Mouse (Mus musculus): ENCODE measurements around the gene Wrnip1. TPM values are rescaled to one million over a fixed set of nuclear protein-coding genes. Genes with fewer than 3 reads are reported as not detected.

The Wrnip1 gene
- polyA plus RNA-seq, 1 experiment from 2014 or later: 21.2 TPM

GRCm38 (mm10) chr13:32833237-32833636, 31.4 kb downstream of the Wrnip1 start:
- WGBS: 44% methylated on average over 6 of the region's 6 CpGs
- Histone ChIP-seq H3K9ac (no peak overlapping the region), H3K27ac (no peak overlapping the region), H3K4me2 (no peak overlapping the region), H3K36me3 (no peaks in the 10 kb centered on the region), H3K4me1 (no peaks in the 10 kb centered on the region), H3K9me3 (no peaks in the 10 kb centered on the region), H3K4me3 (no peak overlapping the region), H3K27me3 (no peaks in the 10 kb centered on the region)
- no peak for ATAC-seq (ENCODE audit: insufficient number of reproducible peaks, insufficient read depth, low FRiP score, low TSS enrichment, low read depth)

DNA sequence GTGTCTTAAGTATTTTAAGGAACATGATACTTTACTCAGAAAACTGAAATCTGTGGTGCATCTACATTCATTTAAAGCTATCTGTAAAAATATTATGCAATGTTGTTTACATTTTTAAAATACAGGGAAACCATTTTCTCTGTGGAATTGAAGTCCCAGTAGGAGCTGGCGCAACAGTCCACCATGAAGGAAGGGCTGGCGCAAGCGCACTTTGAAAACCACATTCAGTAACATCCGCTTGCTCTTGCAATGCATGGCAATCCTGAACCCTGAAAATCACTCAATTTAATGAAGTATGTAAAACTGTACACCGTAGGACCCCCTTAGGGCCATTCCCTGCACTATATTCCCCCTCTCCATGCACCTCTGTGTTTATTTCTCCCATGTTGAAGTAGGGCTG, 32.7 kb downstream of the Wrnip1 start:
- no peak for ATAC-seq (ENCODE audit: insufficient number of reproducible peaks, insufficient read depth, low FRiP score, low TSS enrichment, low read depth)
- Histone ChIP-seq H3K9ac (no peak overlapping the region), H3K9me3 (no peaks in the 10 kb centered on the region), H3K4me1 (no peaks in the 10 kb centered on the region), H3K4me3 (no peak overlapping the region), H3K36me3 (no peaks in the 10 kb centered on the region), H3K27me3 (no peaks in the 10 kb centered on the region), H3K27ac (no peak overlapping the region), H3K4me2 (no peak overlapping the region)
- WGBS: 89% methylated on average over 5 of the region's 5 CpGs

- H3K9ac ChIP-seq: no peak overlapping the region
- H3K4me2 ChIP-seq: no peak overlapping the region
- H3K4me3 ChIP-seq: no peak overlapping the region
- H3K27ac ChIP-seq: no peak overlapping the region
- WGBS: 47% methylated on average over 1 of the region's 1 CpGs
- H3K4me1 ChIP-seq: no peaks in the 10 kb centered on the region
- no peak for ATAC-seq (ENCODE audit: insufficient number of reproducible peaks, insufficient read depth, low FRiP score, low TSS enrichment, low read depth)
- H3K27me3 ChIP-seq: no peaks in the 10 kb centered on the region
- no peaks in the 10 kb centered on the region for H3K36me3 ChIP-seq
- no peaks in the 10 kb centered on the region for H3K9me3 ChIP-seq
These were observed 37.5 kb downstream of the Wrnip1 start for GRCm38 (mm10) chr13:32839314-32839713.

DNA sequence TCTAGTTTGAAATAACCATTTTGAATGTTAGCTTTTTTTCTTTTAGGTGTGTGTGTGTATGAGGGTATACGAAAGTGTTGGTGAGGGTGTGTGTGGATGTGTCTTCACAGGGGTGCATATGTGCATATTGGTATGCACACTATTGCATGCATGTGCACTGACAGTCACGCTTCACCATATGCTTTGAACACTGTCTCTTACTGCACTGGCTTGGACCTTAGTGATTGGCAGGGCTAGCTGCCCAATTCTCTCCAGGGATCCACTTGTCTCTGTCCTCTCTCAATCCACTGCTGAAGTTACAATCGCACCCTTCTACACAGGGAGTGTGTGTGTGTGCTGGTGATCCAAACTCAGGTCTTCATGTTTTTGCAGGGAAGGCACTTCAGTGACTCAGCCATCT, 39.5 kb downstream of the Wrnip1 start:
- ATAC-seq (ENCODE audit: insufficient number of reproducible peaks, insufficient read depth, low FRiP score, low TSS enrichment, low read depth): no peak
- 88% methylated on average over 3 of the region's 3 CpGs for WGBS

DNA sequence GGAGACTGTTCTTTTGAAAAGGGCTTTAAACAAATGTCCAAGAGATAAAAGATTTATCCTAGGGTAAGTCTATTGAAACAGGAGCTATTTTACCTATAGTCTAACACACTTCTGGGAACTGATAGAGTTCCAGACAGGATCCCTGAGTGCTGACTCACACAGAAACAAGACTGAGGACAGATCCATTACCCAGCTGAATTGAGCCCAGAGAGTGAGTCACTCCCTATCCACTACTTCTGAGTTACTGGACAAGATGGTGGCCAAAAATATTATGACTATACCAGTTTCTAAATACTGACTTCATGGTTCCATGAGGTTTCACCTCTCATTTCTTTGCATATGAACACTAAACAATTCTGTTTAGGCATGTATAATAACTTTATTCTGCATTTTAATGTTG, 44.4 kb downstream of the Wrnip1 start:
- no peak overlapping the region for H3K4me2 ChIP-seq
- no peak for ATAC-seq (ENCODE audit: insufficient number of reproducible peaks, insufficient read depth, low FRiP score, low TSS enrichment, low read depth)
- H3K36me3 ChIP-seq: no peaks in the 10 kb centered on the region
- H3K9me3 ChIP-seq: no peaks in the 10 kb centered on the region
- no peaks in the 10 kb centered on the region for H3K27me3 ChIP-seq
- no peak overlapping the region for H3K4me3 ChIP-seq
- H3K27ac ChIP-seq: no peak overlapping the region
- H3K9ac ChIP-seq: no peak overlapping the region
- peaks cover 6% of the 10 kb centered on the region for H3K4me1 ChIP-seq

More for the DNA sequence above, 39.5 kb downstream of the Wrnip1 start:
- Histone ChIP-seq H3K9me3 (no peaks in the 10 kb centered on the region), H3K27me3 (no peaks in the 10 kb centered on the region), H3K4me1 (no peaks in the 10 kb centered on the region), H3K4me3 (no peak overlapping the region), H3K9ac (no peak overlapping the region), H3K27ac (no peak overlapping the region), H3K4me2 (no peak overlapping the region), H3K36me3 (no peaks in the 10 kb centered on the region)

DNA sequence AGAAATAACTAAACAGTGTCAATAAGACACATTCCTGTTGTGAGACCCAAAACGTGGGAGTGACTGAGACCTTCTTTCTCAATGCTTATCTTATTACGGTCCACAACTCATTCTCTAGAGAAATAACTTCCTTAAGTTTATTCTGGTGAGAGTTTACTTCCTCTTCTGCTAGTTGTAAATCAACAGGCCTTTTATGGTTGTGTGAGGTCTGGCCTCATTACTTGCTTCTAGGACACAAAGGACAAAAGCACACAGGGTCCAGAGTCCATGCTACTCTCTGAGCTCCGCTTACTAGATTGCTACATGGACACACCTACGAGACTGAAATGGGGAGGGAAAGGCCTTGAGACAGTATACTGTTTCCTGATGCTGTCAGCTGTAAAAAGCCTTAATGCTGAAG, 47.3 kb downstream of the Wrnip1 start:
- Histone ChIP-seq H3K4me2 (no peak overlapping the region), H3K9ac (no peak overlapping the region), H3K4me1 (peaks cover 6% of the 10 kb centered on the region), H3K9me3 (no peaks in the 10 kb centered on the region), H3K36me3 (no peaks in the 10 kb centered on the region), H3K4me3 (no peak overlapping the region), H3K27ac (no peak overlapping the region), H3K27me3 (no peaks in the 10 kb centered on the region)
- 72% methylated on average over 4 of the region's 4 CpGs for WGBS
- no peak for ATAC-seq (ENCODE audit: insufficient number of reproducible peaks, insufficient read depth, low FRiP score, low TSS enrichment, low read depth)

- peaks cover 6% of the 10 kb centered on the region for H3K4me1 ChIP-seq
- H3K4me3 ChIP-seq: no peak overlapping the region
- no peaks in the 10 kb centered on the region for H3K27me3 ChIP-seq
- ATAC-seq (ENCODE audit: insufficient number of reproducible peaks, insufficient read depth, low FRiP score, low TSS enrichment, low read depth): no peak
- no peak overlapping the region for H3K27ac ChIP-seq
- no peaks in the 10 kb centered on the region for H3K9me3 ChIP-seq
- no peak overlapping the region for H3K4me2 ChIP-seq
- H3K36me3 ChIP-seq: no peaks in the 10 kb centered on the region
- H3K9ac ChIP-seq: no peak overlapping the region
These were observed 47.8 kb downstream of the Wrnip1 start for GRCm38 (mm10) chr13:32849531-32850123.

GRCm38 (mm10) chr13:32850156-32850555, 48.3 kb downstream of the Wrnip1 start:
- Histone ChIP-seq H3K4me1 (peaks cover 6% of the 10 kb centered on the region), H3K27ac (no peak overlapping the region), H3K4me3 (no peak overlapping the region), H3K4me2 (no peak overlapping the region), H3K9me3 (no peaks in the 10 kb centered on the region), H3K27me3 (no peaks in the 10 kb centered on the region), H3K9ac (no peak overlapping the region), H3K36me3 (no peaks in the 10 kb centered on the region)
- ATAC-seq (ENCODE audit: insufficient number of reproducible peaks, insufficient read depth, low FRiP score, low TSS enrichment, low read depth): no peak
- 82% methylated on average over 1 of the region's 1 CpGs for WGBS

- WGBS: 50% methylated on average over 10 of the region's 10 CpGs
- H3K4me1 ChIP-seq: peaks cover 6% of the 10 kb centered on the region
- no peak within 1 kb of the TSS for H3K9ac ChIP-seq
- H3K36me3 ChIP-seq: no peaks in the 10 kb centered on the region
- H3K27ac ChIP-seq: no peak within 1 kb of the TSS
- H3K4me3 ChIP-seq: no peak within 1 kb of the TSS
- H3K27me3 ChIP-seq: no peaks in the 10 kb centered on the region
- H3K4me2 ChIP-seq: no peak within 1 kb of the TSS
- no peak for ATAC-seq (ENCODE audit: insufficient number of reproducible peaks, insufficient read depth, low FRiP score, low TSS enrichment, low read depth)
- no peaks in the 10 kb centered on the region for H3K9me3 ChIP-seq
These were observed 49.0 kb downstream of the Wrnip1 start, which contains the start of gene Serpinb1a for GRCm38 (mm10) chr13:32850668-32851404. Gene Serpinb1a, minus strand, starts transcription at chr13:32851185.

GRCm38 (mm10) chr13:32851967-32852366, 50.1 kb downstream of the Wrnip1 start:
- H3K36me3 ChIP-seq: no peaks in the 10 kb centered on the region
- H3K4me3 ChIP-seq: no peak overlapping the region
- 10% methylated on average over 7 of the region's 7 CpGs for WGBS
- ATAC-seq (ENCODE audit: insufficient number of reproducible peaks, insufficient read depth, low FRiP score, low TSS enrichment, low read depth): no peak
- no peaks in the 10 kb centered on the region for H3K9me3 ChIP-seq
- H3K27ac ChIP-seq: no peak overlapping the region
- H3K4me1 ChIP-seq: peaks cover 6% of the 10 kb centered on the region
- no peak overlapping the region for H3K4me2 ChIP-seq
- H3K27me3 ChIP-seq: no peaks in the 10 kb centered on the region
- no peak overlapping the region for H3K9ac ChIP-seq

GRCm38 (mm10) chr13:32852539-32852938, 50.7 kb downstream of the Wrnip1 start:
- 88% methylated on average over 4 of the region's 4 CpGs for WGBS
- no peak overlapping the region for H3K4me2 ChIP-seq
- H3K9ac ChIP-seq: no peak overlapping the region
- no peaks in the 10 kb centered on the region for H3K36me3 ChIP-seq
- H3K9me3 ChIP-seq: no peaks in the 10 kb centered on the region
- peaks cover 6% of the 10 kb centered on the region for H3K4me1 ChIP-seq
- H3K27ac ChIP-seq: no peak overlapping the region
- H3K4me3 ChIP-seq: no peak overlapping the region
- ATAC-seq (ENCODE audit: insufficient number of reproducible peaks, insufficient read depth, low FRiP score, low TSS enrichment, low read depth): no peak
- H3K27me3 ChIP-seq: no peaks in the 10 kb centered on the region

DNA sequence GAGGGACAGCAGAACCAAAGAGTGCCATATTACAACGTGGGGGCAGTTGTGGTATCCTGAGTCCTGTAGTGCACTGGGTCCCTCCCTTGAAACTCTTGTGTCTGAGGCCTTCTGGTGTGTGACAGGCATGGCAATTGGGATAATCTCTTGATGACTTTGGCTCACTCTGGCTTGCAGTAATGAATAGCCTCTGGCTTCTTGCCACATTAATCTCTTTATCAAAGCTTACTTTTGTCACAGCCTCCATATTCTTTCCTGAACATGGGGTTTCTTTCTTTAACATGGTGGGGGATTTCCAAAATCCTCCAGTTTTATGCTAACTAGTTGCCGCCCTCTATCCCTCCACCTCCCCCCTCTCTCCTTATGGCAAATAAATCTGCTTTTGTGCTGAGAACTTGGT, 51.2 kb downstream of the Wrnip1 start:
- no peak overlapping the region for H3K4me3 ChIP-seq
- H3K4me1 ChIP-seq: peaks cover 6% of the 10 kb centered on the region
- H3K27me3 ChIP-seq: no peaks in the 10 kb centered on the region
- no peak for ATAC-seq (ENCODE audit: insufficient number of reproducible peaks, insufficient read depth, low FRiP score, low TSS enrichment, low read depth)
- H3K36me3 ChIP-seq: no peaks in the 10 kb centered on the region
- 55% methylated on average over 2 of the region's 2 CpGs for WGBS
- no peak overlapping the region for H3K9ac ChIP-seq
- H3K4me2 ChIP-seq: no peak overlapping the region
- H3K27ac ChIP-seq: no peak overlapping the region
- no peaks in the 10 kb centered on the region for H3K9me3 ChIP-seq

Data from embryonic facial prominence, embryonic 13.5 days (tissue).